Mouse (Mus musculus) spleen, adult 2 months (tissue): ENCODE measurements around the gene Cftr.

Source experiments
- CTCF ChIP-seq: fragments of 200-500 bp; IDR thresholded peaks from 2 replicates; pipeline ENCODE4 v1.5.1; 2011; ENCODE audit warnings: mild to moderate bottlenecking, inconsistent platforms; ENCODE audit not compliant: insufficient read depth, insufficient read length, insufficient replicate concordance; ENCODE audit errors: extremely low read depth
- POLR2A ChIP-seq: fragments of 200-500 bp; IDR thresholded peaks from 2 replicates; pipeline ENCODE4 v1.6.1; 2011; ENCODE audit warnings: low read depth, low read length, inconsistent platforms

DNA sequence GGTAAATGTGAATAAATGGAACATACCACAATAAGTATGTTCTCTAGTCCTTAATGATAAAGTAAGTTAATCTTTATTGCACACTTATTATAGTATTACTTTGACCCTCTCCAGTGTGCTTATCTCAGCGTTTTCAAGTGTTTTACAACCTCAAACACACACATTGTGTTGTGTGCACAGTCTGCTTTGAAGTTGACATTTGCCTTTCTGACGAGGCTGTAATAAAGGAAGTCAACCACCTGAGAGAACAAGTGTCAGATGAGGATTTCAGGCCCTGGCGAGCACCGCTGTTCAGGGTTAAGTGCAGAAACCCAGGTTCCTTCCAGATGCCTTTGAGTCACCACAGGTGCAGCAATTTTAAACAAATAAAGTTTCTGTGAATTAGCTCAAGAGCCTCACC is 78.0 kb downstream of the Cftr start:
- TF ChIP-seq POLR2A, result no peak
- TF ChIP-seq CTCF, result no peak
